Mouse (Mus musculus) brain, embryonic 14.5 days (tissue): ENCODE data around the gene Ikzf2.

Source experiments
- CTCF ChIP-seq: fragments of 200-500 bp; IDR thresholded peaks from 2 replicates; pipeline ENCODE4 v1.5.1; 2012; ENCODE audit warnings: inconsistent platforms, mild to moderate bottlenecking, moderate library complexity, borderline replicate concordance; ENCODE audit not compliant: insufficient read depth, insufficient read length; ENCODE audit errors: extremely low read depth
- POLR2A ChIP-seq: fragments of 200-500 bp; IDR thresholded peaks from 2 replicates; pipeline ENCODE4 v1.6.1; 2012; ENCODE audit warnings: mild to moderate bottlenecking, inconsistent platforms, borderline replicate concordance; ENCODE audit not compliant: poor library complexity, insufficient read depth, insufficient read length, severe bottlenecking; ENCODE audit errors: extremely low read depth

DNA sequence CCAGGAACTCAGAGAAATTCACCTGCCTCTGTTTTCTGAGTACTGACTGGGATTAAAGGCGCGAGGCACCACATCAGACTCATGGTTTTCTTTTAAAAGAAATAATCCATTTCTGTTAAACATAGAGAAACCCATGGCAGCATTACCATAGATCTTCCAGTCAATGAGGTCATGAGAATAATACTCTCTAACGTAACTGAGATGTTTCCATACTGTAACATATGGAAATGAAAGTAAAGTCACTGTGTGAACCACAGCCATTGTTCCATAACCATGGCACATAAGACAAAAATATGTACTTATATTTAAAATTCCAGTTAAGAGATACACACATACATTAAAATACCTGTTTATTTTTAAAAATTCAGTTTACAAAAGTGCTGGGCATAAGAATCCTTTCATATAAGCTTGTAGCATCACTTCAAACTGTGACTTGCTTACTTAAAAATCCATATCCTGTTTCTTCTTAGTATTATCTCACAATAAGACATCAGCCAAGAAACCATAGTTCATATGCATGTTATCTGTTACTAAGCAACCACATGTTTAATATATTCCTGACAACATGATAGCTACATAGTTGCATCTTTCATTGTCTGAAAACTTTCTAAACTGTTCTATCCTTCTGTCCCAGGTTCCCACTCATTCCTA lies 16.6 kb upstream of the Ikzf2 start:
- TF ChIP-seq CTCF (no peak), POLR2A (no peak)
